ENCODE assay signal across 9 mouse cellular contexts in genomic region chr12:112587125-112588124, GRCm38 (mm10). TPM values are rescaled to one million over a fixed set of nuclear protein-coding genes. Genes with fewer than 3 reads are reported as not detected.
DNase-seq lines count a peak whose midpoint lies in the region; ATAC-seq and TF ChIP-seq lines count a peak whose summit lies in the region.
"Had no signal": no experiment of that assay in that cellular context is flagged by ENCODE, and none has a peak within 500 bp of the region (broad histone marks: within the 10 kb centered on the region; RNA-seq: fewer than 3 reads in every experiment).

No protein-coding gene starts in this region.

- peak overlapping the region; percentile 89; the same call in 1 of the 2 replicates for H3K4me2 ChIP-seq in hindbrain, embryonic 12.5 days (replicated peaks)
- H3K4me2 ChIP-seq in hindbrain, embryonic 11.5 days (replicated peaks; ENCODE audit: low read depth, low read length), result no peak overlapping the region; the same call in 1 of the 2 replicates
- peak overlapping the region; percentile 81; the same call in 1 of the 2 replicates for H3K4me2 ChIP-seq in limb, embryonic 14.5 days (replicated peaks; ENCODE audit: low read depth, low read length, severe bottlenecking)

- DNase-seq in hindbrain, embryonic 11.5 days (ENCODE audit: low spot score), result no peak
- peak; percentile 55 to 59 for DNase-seq in CD8-positive naive resting alpha-beta T cell, adult 2 months (ENCODE audit: low read depth in 2 of 2, low spot score in 2 of 2)
- DNase-seq in gastrocnemius, adult 18-20 months (ENCODE audit: low spot score), result peak; percentile 77
- no peak for DNase-seq in limb, embryonic 14.5 days (ENCODE audit: low spot score)
- no peak for DNase-seq in frontal cortex, postnatal 14 days (ENCODE audit: low spot score in 2 of 2)
- DNase-seq in lung, postnatal 10 days, result no peak
- DNase-seq in thymus, adult 18-20 months, result no peak

- H3K36me3 ChIP-seq in hindbrain, embryonic 12.5 days, result no peaks in the 10 kb centered on the region
- H3K36me3 ChIP-seq in hindbrain, embryonic 11.5 days (ENCODE audit: control insufficient read depth, insufficient read depth, low read length), result no peaks in the 10 kb centered on the region
- no peaks in the 10 kb centered on the region for H3K36me3 ChIP-seq in limb, embryonic 14.5 days (ENCODE audit: control insufficient read depth, insufficient read depth, low read length)

- H3K27ac ChIP-seq in hindbrain, embryonic 12.5 days, result no peak overlapping the region
- H3K27ac ChIP-seq in hindbrain, embryonic 11.5 days (ENCODE audit: low read depth, low read length), result no peak overlapping the region
- H3K27ac ChIP-seq in limb, embryonic 14.5 days (replicated peaks; ENCODE audit: low read depth, low read length), result no peak overlapping the region

- H3K9me3 ChIP-seq in hindbrain, embryonic 12.5 days (replicated peaks), result no peaks in the 10 kb centered on the region
- no peaks in the 10 kb centered on the region for H3K9me3 ChIP-seq in hindbrain, embryonic 11.5 days (ENCODE audit: control insufficient read depth, low read length)
- H3K9me3 ChIP-seq in limb, embryonic 14.5 days (ENCODE audit: control insufficient read depth, low read length), result no peaks in the 10 kb centered on the region

- 75% methylated on average over 14 of the region's 14 CpGs for WGBS in hindbrain, embryonic 12.5 days
- WGBS in hindbrain, embryonic 11.5 days, result 74% methylated on average over 14 of the region's 14 CpGs
- 73% methylated on average over 14 of the region's 14 CpGs for WGBS in limb, embryonic 14.5 days

- no peak for TF ChIP-seq POLR2A in limb, embryonic 14.5 days (IDR thresholded peaks at IDR 0.05; ENCODE audit: borderline replicate concordance, extremely low read depth, insufficient read depth, insufficient read length)

- no peak for ATAC-seq in hindbrain, embryonic 12.5 days (ENCODE audit: low FRiP score)
- ATAC-seq in hindbrain, embryonic 11.5 days (ENCODE audit: low FRiP score), result no peak
- no peak for ATAC-seq in limb, embryonic 14.5 days (ENCODE audit: low FRiP score, low read depth)

- H3K4me1 ChIP-seq in hindbrain, embryonic 12.5 days, result peaks cover 18% of the 10 kb centered on the region
- no peaks in the 10 kb centered on the region; the same call in 1 of the 2 replicates for H3K4me1 ChIP-seq in hindbrain, embryonic 11.5 days (replicated peaks; ENCODE audit: control insufficient read depth, insufficient read depth, low read length)
- H3K4me1 ChIP-seq in limb, embryonic 14.5 days (ENCODE audit: control insufficient read depth, insufficient read depth, low read length), result peaks cover 17% of the 10 kb centered on the region; the same call in 1 of the 2 replicates

- peaks cover 53% of the 10 kb centered on the region for H3K27me3 ChIP-seq in hindbrain, embryonic 12.5 days
- peaks cover 14% of the 10 kb centered on the region for H3K27me3 ChIP-seq in hindbrain, embryonic 11.5 days (ENCODE audit: control insufficient read depth, insufficient read depth, low read length)
- no peaks in the 10 kb centered on the region for H3K27me3 ChIP-seq in limb, embryonic 14.5 days (ENCODE audit: control insufficient read depth, insufficient read depth, low read length)
- H3K27me3 ChIP-seq: Patski had no signal

- H3K9ac ChIP-seq in hindbrain, embryonic 12.5 days, result no peak overlapping the region
- H3K9ac ChIP-seq in hindbrain, embryonic 11.5 days (ENCODE audit: low read depth, low read length), result no peak overlapping the region
- H3K9ac ChIP-seq in limb, embryonic 14.5 days (ENCODE audit: low read depth, low read length, severe bottlenecking), result no peak overlapping the region

- H3K4me3 ChIP-seq in hindbrain, embryonic 12.5 days, result no peak overlapping the region
- no peak overlapping the region for H3K4me3 ChIP-seq in hindbrain, embryonic 11.5 days (ENCODE audit: low read depth, low read length)
- no peak overlapping the region for H3K4me3 ChIP-seq in limb, embryonic 14.5 days (replicated peaks; ENCODE audit: low read length)

RNA-seq across cellular contexts. Expression of gene Inf2, which starts 1.2 kb away (rescaled TPM):
- polyA plus RNA-seq in hindbrain, embryonic 12.5 days (2016; fragmentation: Nextera tagmentation; extraction: Ambion mirVana), result 1.5 and 2.1 TPM in 2 replicates
- polyA plus RNA-seq in hindbrain, embryonic 11.5 days (2014; fragmentation: Nextera tagmentation; extraction: Ambion mirVana), result 1.2 and 1.4 TPM in 2 replicates
- total RNA-seq in gastrocnemius, adult 18-20 months (2021), result 10 to 100 TPM in 1 of 2 experiments, 1 to 10 TPM in 1; 7.7 to 11.0 TPM
- 27.5 and 29.8 TPM in 2 replicates for polyA plus RNA-seq in limb, embryonic 14.5 days (2012; rRNA removed)
- 6.9 and 7.0 TPM in 2 replicates for polyA plus RNA-seq in limb, embryonic 14.5 days (2014; fragmentation: Nextera tagmentation; extraction: Ambion mirVana)

RNA-seq across cellular contexts. Expression of gene Adssl1, which starts 32.4 kb away (rescaled TPM):
- polyA plus RNA-seq in hindbrain, embryonic 12.5 days (2016; fragmentation: Nextera tagmentation; extraction: Ambion mirVana), result 3.3 and 5.0 TPM in 2 replicates
- 2.1 and 2.6 TPM in 2 replicates for polyA plus RNA-seq in hindbrain, embryonic 11.5 days (2014; fragmentation: Nextera tagmentation; extraction: Ambion mirVana)
- 1,000 to 10,000 TPM in 1 of 2 experiments, 100 to 1,000 TPM in 1; 975 to 1,075 TPM for total RNA-seq in gastrocnemius, adult 18-20 months (2021)
- 11.8 and 18.9 TPM in 2 replicates for polyA plus RNA-seq in limb, embryonic 14.5 days (2012; rRNA removed)
- 13.3 and 15.0 TPM in 2 replicates for polyA plus RNA-seq in limb, embryonic 14.5 days (2014; fragmentation: Nextera tagmentation; extraction: Ambion mirVana)

RNA-seq across cellular contexts. Expression of gene Siva1, which starts 57.1 kb away (rescaled TPM):
- polyA plus RNA-seq in hindbrain, embryonic 12.5 days (2016; fragmentation: Nextera tagmentation; extraction: Ambion mirVana), result 100 and 124 TPM in 2 replicates
- 178 and 182 TPM in 2 replicates for polyA plus RNA-seq in hindbrain, embryonic 11.5 days (2014; fragmentation: Nextera tagmentation; extraction: Ambion mirVana)
- total RNA-seq in gastrocnemius, adult 18-20 months (2021), result 10 to 100 TPM; 21.6 to 22.7 TPM
- polyA plus RNA-seq in limb, embryonic 14.5 days (2012; rRNA removed), result 179 and 184 TPM in 2 replicates
- polyA plus RNA-seq in limb, embryonic 14.5 days (2014; fragmentation: Nextera tagmentation; extraction: Ambion mirVana), result 282 and 284 TPM in 2 replicates

Comparison
In these comparisons a context has a peak if more than half of its experiments do, and no peak if none do; other contexts are left out.
1. DNase-seq: peak in CD8-positive naive resting alpha-beta T cell, adult 2 months (2 of 2) and gastrocnemius, adult 18-20 months (single experiment); none in hindbrain, embryonic 11.5 days (single experiment), limb, embryonic 14.5 days (single experiment), frontal cortex, postnatal 14 days (0 of 2), lung, postnatal 10 days (single experiment) and thymus, adult 18-20 months (0 of 2).